Mouse (Mus musculus) heart, postnatal 0 days (tissue): ENCODE measurements around the gene Tmem218. TPM values are rescaled to one million over a fixed set of nuclear protein-coding genes. Genes with fewer than 3 reads are reported as not detected.

Source experiments
- ATAC-seq: fragments of 200-750 bp; cut with Nextera tagmentation; 2 replicates; pipeline ENCODE4 v1.8.0; 2017; ENCODE audit warnings: low read depth, moderate number of reproducible peaks, moderate library complexity; ENCODE audit not compliant: insufficient read depth
- DNase-seq: peaks from one replicate; pipeline ENCODE4 v3.0.0-alpha.2; 2016; ENCODE audit warnings: low spot score
- H3K27ac ChIP-seq: fragments of 300-500 bp; sonication (generic); 2 replicates; pipeline ENCODE4 v1.5.1; 2014; ENCODE audit warnings: low read depth, mild to moderate bottlenecking
- H3K27me3 ChIP-seq: fragments of 300-500 bp; sonication (generic); 2 replicates; pipeline ENCODE4 v1.6.1; 2014; ENCODE audit warnings: low read length, mixed read lengths; ENCODE audit not compliant: control insufficient read depth, insufficient read depth
- H3K36me3 ChIP-seq: fragments of 300-500 bp; sonication (generic); replicated peaks from 2 replicates; pipeline ENCODE4 v1.6.1; 2014; ENCODE audit warnings: low read length, mixed read lengths; ENCODE audit not compliant: control insufficient read depth, insufficient read depth
- H3K4me1 ChIP-seq: fragments of 300-500 bp; sonication (generic); 2 replicates; pipeline ENCODE4 v1.6.1; 2014; ENCODE audit warnings: antibody characterized with exemption; ENCODE audit not compliant: control insufficient read depth, insufficient read depth
- H3K4me2 ChIP-seq: fragments of 300-500 bp; sonication (generic); 2 replicates; pipeline ENCODE4 v1.6.1; 2014; ENCODE audit warnings: low read depth, mild to moderate bottlenecking, low read length, moderate library complexity
- H3K4me3 ChIP-seq: fragments of 300-500 bp; sonication (generic); 2 replicates; pipeline ENCODE4 v1.5.1; 2014; ENCODE audit warnings: low read depth, low read length
- H3K9ac ChIP-seq: fragments of 300-500 bp; sonication (generic); replicated peaks from 2 replicates; pipeline ENCODE4 v1.6.1; 2014; ENCODE audit warnings: low read depth, low read length, mixed read lengths
- H3K9me3 ChIP-seq: fragments of 300-500 bp; sonication (generic); replicated peaks from 2 replicates; pipeline ENCODE4 v1.6.1; 2016; ENCODE audit warnings: low read length; ENCODE audit not compliant: control insufficient read depth
- CTCF ChIP-seq: IDR thresholded peaks from 2 replicates; pipeline ENCODE4 v1.5.1; 2016; ENCODE audit warnings: antibody characterized with exemption, control low read depth, low read depth
- EP300 ChIP-seq: IDR thresholded peaks from 2 replicates; pipeline ENCODE4 v1.6.1; 2016; ENCODE audit warnings: antibody characterized with exemption, low read depth
- WGBS: fragments of 180-500 bp; shearing (Covaris S2); extraction: QIAGEN DNeasy Blood & Tissue Kit; methylation state at CpG from one replicate; pipeline ENCODE4 v1.1.7; 2014; 5-methylcytosine and 5-hydroxymethylcytosine counted together
- polyA plus RNA-seq: library from polyadenylated mRNA; unstranded; fragments of >200 nt; fragmentation: Nextera tagmentation; extraction: Ambion mirVana; gene quantifications from 2 replicates; pipeline ENCODE4 v1.2.1, GENCODE M21; 2015
- total RNA-seq: library from RNA; depleted of rRNA; stranded (reverse); fragments of >200 nt; gene quantifications from 2 replicates; pipeline ENCODE4 v1.2.3, GENCODE M21; 2014; ENCODE audit warnings: low replicate concordance

The Tmem218 gene
- total and polyA plus RNA-seq, 2 experiments from 2014 or later: 8.2 to 13.7 TPM

DNA sequence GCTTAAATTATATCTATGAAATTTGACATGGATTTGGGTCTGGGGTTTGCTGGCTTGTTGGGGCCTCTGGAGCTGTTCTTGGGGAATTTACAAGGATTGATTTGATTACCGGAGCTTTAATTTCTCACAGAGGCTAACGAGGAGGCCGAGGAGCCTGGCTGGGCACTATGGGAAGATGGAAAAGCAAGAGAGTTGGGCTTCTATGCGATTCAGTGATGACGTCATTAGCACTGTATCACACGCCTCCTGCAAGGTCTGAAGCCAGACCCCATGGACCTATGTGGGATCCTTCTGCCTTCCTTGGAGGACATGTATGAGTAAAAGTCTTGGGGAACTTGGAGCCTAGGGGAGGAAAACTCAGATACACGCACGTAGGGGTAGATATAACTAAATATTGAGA, 30.5 kb upstream of the Tmem218 start:
- DNase-seq: no peak
- 64% methylated on average over 8 of the region's 8 CpGs for WGBS
- ATAC-seq: no peak
- H3K4me2 ChIP-seq: no peak overlapping the region
- no peak for TF ChIP-seq CTCF
- no peak for TF ChIP-seq EP300
- no peaks in the 10 kb centered on the region for H3K36me3 ChIP-seq
- H3K4me1 ChIP-seq: 0 out of 2 replicates have a peak, but pooled peaks cover 5% of the 10 kb centered on the region
- H3K9ac ChIP-seq: no peak overlapping the region
- no peaks in the 10 kb centered on the region for H3K9me3 ChIP-seq
- H3K27me3 ChIP-seq: no peaks in the 10 kb centered on the region
- no peak overlapping the region for H3K27ac ChIP-seq
- no peak overlapping the region for H3K4me3 ChIP-seq

DNA sequence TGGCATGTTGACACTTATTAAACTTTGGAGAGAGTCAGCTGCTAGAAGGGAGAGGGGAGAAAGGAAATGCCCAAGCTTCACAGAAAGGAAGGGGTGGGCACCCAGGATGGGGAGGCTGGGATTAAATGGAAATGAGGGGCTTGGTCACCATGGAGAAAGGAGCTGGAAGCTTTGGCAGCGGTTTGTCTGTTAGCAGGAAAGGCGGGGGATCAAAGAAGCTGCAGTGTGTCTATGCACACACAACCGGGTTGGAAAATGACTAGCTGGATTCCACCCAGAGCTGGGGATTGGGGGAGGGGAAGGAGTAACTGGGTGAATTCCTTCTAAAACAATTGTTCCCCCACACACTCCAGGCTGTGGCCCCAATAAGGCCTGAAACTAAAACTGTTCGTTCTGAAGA, 29.1 kb upstream of the Tmem218 start:
- WGBS: 35% methylated on average over 4 of the region's 4 CpGs
- Histone ChIP-seq H3K27me3 (no peaks in the 10 kb centered on the region), H3K9ac (no peak overlapping the region), H3K4me2 (no peak overlapping the region), H3K27ac (no peak overlapping the region), H3K36me3 (no peaks in the 10 kb centered on the region), H3K4me3 (no peak overlapping the region), H3K9me3 (no peaks in the 10 kb centered on the region), H3K4me1 (0 out of 2 replicates have a peak, but pooled peaks cover 5% of the 10 kb centered on the region)
- no peak for TF ChIP-seq CTCF
- no peak for TF ChIP-seq EP300
- ATAC-seq (no peak), DNase-seq (no peak)

DNA sequence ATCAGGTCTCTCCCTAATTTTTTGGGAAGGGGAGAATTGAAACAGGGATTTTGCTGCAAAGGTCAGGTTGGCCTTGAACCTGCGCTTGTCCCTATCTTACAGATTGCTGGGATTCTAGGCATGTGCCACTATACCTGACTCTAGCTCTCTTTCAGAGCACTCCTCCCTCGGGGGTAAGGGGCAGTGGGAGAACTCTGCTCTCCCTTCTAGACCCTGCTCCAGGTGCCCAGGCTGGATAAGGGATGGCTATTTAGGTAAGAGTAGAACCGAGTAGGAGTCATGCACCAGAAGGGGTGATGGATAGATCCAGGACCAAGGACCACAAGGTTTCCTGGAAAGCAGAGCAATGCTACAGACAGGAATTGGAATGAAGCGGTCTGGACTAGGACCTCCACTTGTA, 28.4 kb upstream of the Tmem218 start:
- no peaks in the 10 kb centered on the region for H3K9me3 ChIP-seq
- no peak overlapping the region for H3K4me3 ChIP-seq
- no peaks in the 10 kb centered on the region for H3K27me3 ChIP-seq
- WGBS: 76% methylated on average over 4 of the region's 4 CpGs
- 0 out of 2 replicates have a peak, but pooled peaks cover 5% of the 10 kb centered on the region for H3K4me1 ChIP-seq
- H3K9ac ChIP-seq: no peak overlapping the region
- no peak overlapping the region for H3K27ac ChIP-seq
- DNase-seq: no peak
- ATAC-seq: no peak
- TF ChIP-seq CTCF (no peak), EP300 (no peak)
- H3K4me2 ChIP-seq: no peak overlapping the region
- no peaks in the 10 kb centered on the region for H3K36me3 ChIP-seq

DNA sequence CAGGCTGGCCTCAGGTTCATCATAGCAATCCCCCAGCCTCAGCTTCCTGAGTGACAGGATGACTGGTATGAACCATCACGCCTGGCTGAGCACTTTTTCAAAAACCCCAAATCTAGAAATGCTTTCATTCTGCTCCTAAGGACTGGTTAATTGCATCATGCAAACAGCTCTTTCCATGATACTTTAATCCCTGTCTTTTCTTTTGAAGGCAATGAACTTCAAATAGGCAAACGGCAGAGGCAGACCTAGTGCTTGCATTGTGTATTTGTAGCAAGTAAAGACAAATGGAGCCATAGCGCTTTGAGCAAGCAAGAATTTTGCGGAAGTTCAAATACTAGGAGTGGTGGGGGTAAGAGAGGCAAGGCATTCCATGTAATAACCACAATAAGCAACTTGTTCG, 26.4 kb upstream of the Tmem218 start:
- no peak overlapping the region for H3K9ac ChIP-seq
- no peak overlapping the region for H3K27ac ChIP-seq
- no peaks in the 10 kb centered on the region for H3K36me3 ChIP-seq
- no peak overlapping the region for H3K4me3 ChIP-seq
- H3K4me2 ChIP-seq: no peak overlapping the region
- ATAC-seq (no peak), DNase-seq (no peak)
- H3K4me1 ChIP-seq: no peaks in the 10 kb centered on the region
- no peak for TF ChIP-seq CTCF
- TF ChIP-seq EP300: no peak
- H3K9me3 ChIP-seq: no peaks in the 10 kb centered on the region
- no peaks in the 10 kb centered on the region for H3K27me3 ChIP-seq
- WGBS: 79% methylated on average over 5 of the region's 5 CpGs

DNA sequence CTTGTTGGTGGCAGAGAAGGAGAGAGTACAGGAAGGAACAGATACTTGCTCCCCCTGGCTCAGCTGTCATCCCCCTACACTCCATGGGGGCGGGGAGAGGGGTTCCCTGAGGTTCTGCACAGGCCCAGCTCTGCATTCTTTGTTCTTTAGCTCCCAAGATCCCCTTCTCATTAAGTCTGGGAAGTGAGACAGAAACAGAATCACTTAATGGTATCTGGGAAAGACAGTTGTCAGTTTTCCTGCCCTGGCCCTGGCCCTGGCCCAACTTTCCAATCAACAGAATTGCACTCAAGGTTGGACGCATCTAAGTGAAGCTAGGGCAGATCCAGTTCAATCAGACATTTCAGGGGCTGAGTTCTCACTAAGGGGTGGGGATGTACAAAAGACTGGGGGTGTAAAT, 24.8 kb upstream of the Tmem218 start:
- Histone ChIP-seq H3K9me3 (no peaks in the 10 kb centered on the region), H3K27ac (no peak overlapping the region), H3K27me3 (no peaks in the 10 kb centered on the region), H3K9ac (no peak overlapping the region), H3K4me3 (no peak overlapping the region), H3K4me1 (no peaks in the 10 kb centered on the region), H3K36me3 (no peaks in the 10 kb centered on the region), H3K4me2 (no peak overlapping the region)
- WGBS: 34% methylated on average over 2 of the region's 2 CpGs
- DNase-seq: no peak
- no peak for TF ChIP-seq CTCF
- TF ChIP-seq EP300: no peak
- no peak for ATAC-seq

DNA sequence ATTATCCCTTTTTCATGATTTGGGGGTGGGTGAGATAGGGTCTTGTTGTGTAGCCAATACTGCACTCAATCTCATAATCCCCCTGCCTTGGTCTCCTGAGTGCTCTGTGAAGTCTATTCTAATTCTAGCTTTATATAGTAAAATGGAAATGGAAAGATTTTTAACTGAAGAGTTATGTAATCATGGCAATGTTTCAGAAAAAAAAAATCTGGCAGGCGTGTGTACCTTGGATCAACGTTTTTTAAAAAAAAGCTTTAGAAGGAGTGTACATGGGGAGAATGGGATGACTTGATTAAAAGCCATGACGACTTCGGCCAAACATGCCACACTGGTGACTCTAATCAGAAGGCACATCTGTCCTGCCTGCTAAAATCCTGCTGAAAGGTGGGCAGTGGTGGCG, 20.6 kb upstream of the Tmem218 start:
- H3K4me3 ChIP-seq: no peak overlapping the region
- no peak overlapping the region for H3K9ac ChIP-seq
- DNase-seq (no peak), ATAC-seq (no peak)
- H3K4me1 ChIP-seq: no peaks in the 10 kb centered on the region
- TF ChIP-seq EP300 (no peak), CTCF (no peak)
- no peaks in the 10 kb centered on the region for H3K27me3 ChIP-seq
- H3K9me3 ChIP-seq: no peaks in the 10 kb centered on the region
- no peak overlapping the region for H3K4me2 ChIP-seq
- H3K36me3 ChIP-seq: no peaks in the 10 kb centered on the region
- H3K27ac ChIP-seq: no peak overlapping the region
- WGBS: 75% methylated on average over 5 of the region's 5 CpGs
